Mouse (Mus musculus) hindbrain, embryonic 10.5 days (tissue): ENCODE data around the gene Tcf7l1. TPM values are rescaled to one million over a fixed set of nuclear protein-coding genes. Genes with fewer than 3 reads are reported as not detected.

Experiments
- DNase-seq: peaks from one replicate; pipeline ENCODE4 v3.0.0-alpha.2; 2017; ENCODE audit warnings: low spot score
- H3K27ac ChIP-seq: fragments of 300-500 bp; sonication (generic); 2 replicates; pipeline ENCODE4 v1.5.1; 2016; ENCODE audit warnings: mild to moderate bottlenecking, moderate library complexity
- H3K27me3 ChIP-seq: fragments of 300-500 bp; sonication (generic); 2 replicates; pipeline ENCODE4 v1.6.1; 2016; ENCODE audit warnings: mild to moderate bottlenecking; ENCODE audit not compliant: poor library complexity, insufficient read depth, severe bottlenecking
- H3K36me3 ChIP-seq: fragments of 300-500 bp; sonication (generic); 2 replicates; pipeline ENCODE4 v1.6.1; 2016; ENCODE audit warnings: mild to moderate bottlenecking, moderate library complexity
- H3K4me1 ChIP-seq: fragments of 300-500 bp; sonication (generic); replicated peaks from 2 replicates; pipeline ENCODE4 v1.6.1; 2016; ENCODE audit warnings: mild to moderate bottlenecking
- H3K4me3 ChIP-seq: fragments of 300-500 bp; sonication (generic); 2 replicates; pipeline ENCODE4 v1.5.1; 2016; ENCODE audit warnings: mild to moderate bottlenecking, moderate library complexity
- H3K9me3 ChIP-seq: fragments of 300-500 bp; sonication (generic); 2 replicates; pipeline ENCODE4 v1.6.1; 2016; ENCODE audit warnings: mild to moderate bottlenecking, moderate library complexity
- WGBS: fragments of 180-500 bp; shearing (Covaris S2); methylation state at CpG from one replicate; pipeline ENCODE4 v1.1.7; 2016; 5-methylcytosine and 5-hydroxymethylcytosine counted together
- polyA plus RNA-seq: library from polyadenylated mRNA; unstranded; fragments of >200 nt; fragmentation: Nextera tagmentation; extraction: Ambion mirVana; gene quantifications from 2 replicates; pipeline ENCODE4 v1.2.1, GENCODE M21; 2016

The Tcf7l1 gene
- polyA plus RNA-seq, 1 experiment from 2014 or later = 23.7 TPM

DNA sequence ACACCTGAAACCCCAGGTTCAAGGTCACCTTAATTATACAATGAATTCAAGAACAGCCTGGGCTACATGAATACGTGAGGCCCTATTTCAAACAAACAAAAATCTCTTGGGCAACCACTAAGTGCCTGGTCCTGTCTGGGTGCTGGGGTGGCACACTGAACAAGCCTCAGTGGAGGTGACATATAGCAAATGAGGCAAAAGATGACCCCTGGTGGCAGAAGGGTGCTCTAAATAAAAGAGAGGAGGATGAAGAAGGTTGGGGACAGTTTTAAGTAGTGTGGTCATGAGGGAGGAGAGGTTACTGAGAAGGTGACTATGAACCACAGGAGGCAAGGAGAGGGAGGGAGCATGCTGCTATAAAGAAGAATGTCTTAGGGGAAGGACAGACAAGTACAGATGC lies 37.8 kb downstream of the Tcf7l1 start:
- DNase-seq = no peak
- Histone ChIP-seq H3K4me3 (no peak overlapping the region), H3K36me3 (0 out of 2 replicates have a peak, but pooled peaks cover 5% of the 10 kb centered on the region), H3K27me3 (no peaks in the 10 kb centered on the region), H3K4me1 (peaks cover 78% of the 10 kb centered on the region), H3K9me3 (no peaks in the 10 kb centered on the region), H3K27ac (no peak overlapping the region)
- WGBS = 84% methylated on average over 1 of the region's 1 CpGs

DNA sequence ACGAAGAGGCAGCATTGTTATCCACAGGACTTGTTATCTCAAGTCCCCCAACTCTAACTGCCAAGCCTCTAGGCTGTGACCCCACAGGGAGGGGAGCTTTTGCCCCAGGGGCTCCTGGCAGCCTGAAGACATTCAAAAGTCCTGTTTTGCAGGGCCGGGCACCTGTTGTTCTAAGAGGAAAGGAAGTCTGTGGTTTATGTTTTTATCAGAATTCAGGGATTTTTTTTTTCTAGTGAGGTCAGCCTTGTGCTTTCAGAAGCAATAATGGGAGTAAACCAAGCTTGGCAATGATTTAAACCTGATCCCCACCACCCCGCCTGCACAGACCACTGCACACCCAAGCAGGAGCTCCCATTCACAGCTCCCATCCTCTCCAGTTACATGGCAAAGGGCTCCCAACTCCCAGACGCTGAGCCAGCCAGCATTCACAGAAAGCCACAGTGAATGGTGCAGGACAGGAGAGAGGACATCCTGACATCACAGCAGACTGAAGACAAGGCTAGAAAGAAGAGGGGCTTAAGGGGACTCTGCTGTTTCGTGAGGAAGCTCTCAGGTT lies 40.1 kb downstream of the Tcf7l1 start:
- 10% methylated on average over 5 of the region's 5 CpGs for WGBS
- Histone ChIP-seq H3K27ac (peak overlapping the region; percentile 80), H3K36me3 (0 out of 2 replicates have a peak, but pooled peaks cover 5% of the 10 kb centered on the region), H3K4me3 (0 out of 2 replicates have a peak overlapping the region, but pooled peaks have one; percentile 11), H3K9me3 (no peaks in the 10 kb centered on the region), H3K4me1 (peaks cover 63% of the 10 kb centered on the region), H3K27me3 (no peaks in the 10 kb centered on the region)
- DNase-seq = no peak

DNA sequence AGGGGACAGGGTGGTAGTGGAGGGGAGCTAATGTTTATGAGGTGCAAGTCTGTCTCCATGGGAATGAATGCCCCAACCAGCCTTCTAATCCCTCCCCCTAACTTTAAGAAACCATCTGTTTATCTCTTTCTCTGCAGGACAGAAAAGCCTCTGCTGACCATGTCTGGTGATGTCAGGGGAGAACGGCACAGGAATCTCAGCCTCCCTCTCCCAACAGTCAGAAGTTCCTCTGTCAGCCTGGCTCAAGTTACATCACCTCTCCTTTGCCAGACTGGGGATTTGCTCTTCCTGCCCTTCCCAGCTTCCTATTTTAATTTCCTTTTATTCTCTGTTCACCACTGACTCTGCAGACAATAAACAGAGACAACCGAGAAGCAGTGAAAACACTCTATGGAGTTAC lies 40.6 kb downstream of the Tcf7l1 start:
- Histone ChIP-seq H3K27me3 (no peaks in the 10 kb centered on the region), H3K4me3 (0 out of 2 replicates have a peak overlapping the region, but pooled peaks have one; percentile 11), H3K4me1 (peaks cover 63% of the 10 kb centered on the region), H3K9me3 (no peaks in the 10 kb centered on the region), H3K27ac (peak overlapping the region; percentile 80), H3K36me3 (0 out of 2 replicates have a peak, but pooled peaks cover 4% of the 10 kb centered on the region)
- 2% methylated on average over 2 of the region's 2 CpGs for WGBS
- DNase-seq = no peak

DNA sequence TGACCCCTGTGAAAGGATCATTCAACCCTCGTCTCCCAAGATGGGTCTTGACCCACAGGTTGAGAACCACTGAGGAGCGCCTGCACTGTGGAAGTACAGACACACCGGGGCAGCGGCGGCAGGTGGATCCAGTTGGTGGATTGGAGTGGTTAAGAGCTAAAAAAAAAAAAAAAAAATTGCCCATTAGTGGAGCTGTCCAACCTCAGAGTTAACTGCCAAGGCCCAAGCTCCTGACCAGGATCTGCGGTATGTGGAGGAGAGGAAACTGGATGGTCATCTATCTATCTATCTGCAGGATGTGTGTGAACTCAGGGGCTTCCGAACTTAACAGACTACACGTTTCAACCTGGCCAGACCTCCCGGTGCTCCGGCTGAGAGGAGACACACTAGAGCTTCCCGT lies 41.2 kb downstream of the Tcf7l1 start:
- WGBS = 76% methylated on average over 11 of the region's 11 CpGs
- Histone ChIP-seq H3K27ac (0 out of 2 replicates have a peak overlapping the region, but pooled peaks have one; percentile 80), H3K36me3 (no peaks in the 10 kb centered on the region), H3K4me1 (peaks cover 61% of the 10 kb centered on the region), H3K4me3 (no peak overlapping the region), H3K9me3 (no peaks in the 10 kb centered on the region), H3K27me3 (no peaks in the 10 kb centered on the region)
- no peak for DNase-seq

DNA sequence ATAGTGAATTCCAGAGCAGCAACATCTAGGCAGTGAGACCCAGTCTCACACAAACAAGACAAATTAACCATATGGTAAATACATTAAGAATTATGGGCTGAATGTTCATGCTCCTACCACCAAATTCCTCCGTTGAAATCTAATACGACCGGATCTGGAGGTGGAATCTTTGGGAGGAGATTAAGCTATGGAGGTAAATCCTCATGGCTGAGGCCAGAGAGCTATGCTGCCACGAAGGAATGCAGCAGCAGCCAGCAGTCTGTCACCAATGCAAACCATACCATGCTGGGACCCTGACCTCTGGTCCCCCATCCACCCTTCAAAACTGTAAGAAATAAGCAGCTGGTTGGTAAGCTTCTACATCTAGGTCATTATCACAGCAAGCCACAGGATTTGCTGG lies 41.9 kb downstream of the Tcf7l1 start:
- no peaks in the 10 kb centered on the region for H3K36me3 ChIP-seq
- 63% methylated on average over 4 of the region's 4 CpGs for WGBS
- H3K27ac ChIP-seq = no peak overlapping the region
- no peaks in the 10 kb centered on the region for H3K27me3 ChIP-seq
- peaks cover 55% of the 10 kb centered on the region for H3K4me1 ChIP-seq
- no peaks in the 10 kb centered on the region for H3K9me3 ChIP-seq
- H3K4me3 ChIP-seq = no peak overlapping the region
- DNase-seq = no peak

DNA sequence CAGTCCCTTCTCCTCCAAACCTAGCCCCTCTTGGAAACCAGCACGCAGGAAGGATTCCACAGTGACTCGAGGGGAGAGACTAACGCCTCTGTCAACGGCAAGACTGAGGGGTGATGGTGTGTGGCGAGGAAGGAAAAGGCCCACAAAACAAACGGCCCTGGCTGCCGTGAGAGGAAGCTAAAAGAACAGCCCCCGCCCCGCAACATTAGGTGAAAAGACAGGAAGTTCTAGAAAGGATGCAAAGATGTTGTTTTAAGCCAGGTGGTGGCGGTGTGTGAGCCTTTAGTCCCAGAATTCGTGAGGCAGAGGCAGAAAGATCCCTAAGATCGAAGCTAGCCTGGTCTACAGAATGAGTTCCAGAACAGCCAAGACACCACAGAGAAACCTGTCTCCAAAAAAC lies 43.3 kb downstream of the Tcf7l1 start:
- DNase-seq = no peak
- 72% methylated on average over 12 of the region's 12 CpGs for WGBS
- Histone ChIP-seq H3K27ac (no peak overlapping the region), H3K36me3 (no peaks in the 10 kb centered on the region), H3K4me1 (peaks cover 57% of the 10 kb centered on the region), H3K4me3 (no peak overlapping the region), H3K27me3 (no peaks in the 10 kb centered on the region), H3K9me3 (no peaks in the 10 kb centered on the region)

DNA sequence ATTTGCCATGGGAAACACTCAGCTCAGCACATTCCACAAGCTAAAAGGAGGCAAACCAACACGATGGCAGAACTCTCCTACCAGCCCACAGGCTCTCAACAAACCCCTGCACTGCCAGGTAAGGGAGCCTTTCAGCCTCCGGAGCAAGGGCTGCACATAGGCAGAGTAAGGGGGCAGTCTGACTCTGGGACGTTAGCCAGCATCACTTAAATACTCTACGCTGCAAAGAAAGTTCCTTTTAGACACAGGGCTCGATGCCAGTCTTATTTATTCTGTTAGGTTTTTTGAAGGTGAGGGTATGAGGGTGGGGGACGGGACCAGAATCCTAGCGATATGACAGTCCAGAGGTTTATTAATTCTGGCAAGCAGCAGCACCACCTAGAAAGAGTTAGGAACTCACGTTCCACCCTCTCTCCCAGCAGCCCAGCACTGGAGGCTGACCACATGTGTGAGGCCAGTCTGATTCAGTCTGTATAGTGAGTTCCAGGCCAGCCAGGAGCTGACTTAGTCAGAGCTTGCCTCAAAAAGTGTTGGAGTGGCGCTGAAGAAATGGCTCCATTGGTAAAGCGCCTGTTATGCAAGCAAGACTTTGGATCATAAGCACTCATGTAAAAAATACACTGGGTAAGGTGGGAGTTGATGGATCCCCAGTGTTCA lies 44.8 kb downstream of the Tcf7l1 start:
- no peak for DNase-seq
- Histone ChIP-seq H3K4me3 (no peak overlapping the region), H3K36me3 (0 out of 2 replicates have a peak, but pooled peaks cover under 1% of the 10 kb centered on the region), H3K27me3 (no peaks in the 10 kb centered on the region), H3K27ac (no peak overlapping the region), H3K9me3 (no peaks in the 10 kb centered on the region), H3K4me1 (peaks cover 50% of the 10 kb centered on the region)
- WGBS = 84% methylated on average over 10 of the region's 10 CpGs

DNA sequence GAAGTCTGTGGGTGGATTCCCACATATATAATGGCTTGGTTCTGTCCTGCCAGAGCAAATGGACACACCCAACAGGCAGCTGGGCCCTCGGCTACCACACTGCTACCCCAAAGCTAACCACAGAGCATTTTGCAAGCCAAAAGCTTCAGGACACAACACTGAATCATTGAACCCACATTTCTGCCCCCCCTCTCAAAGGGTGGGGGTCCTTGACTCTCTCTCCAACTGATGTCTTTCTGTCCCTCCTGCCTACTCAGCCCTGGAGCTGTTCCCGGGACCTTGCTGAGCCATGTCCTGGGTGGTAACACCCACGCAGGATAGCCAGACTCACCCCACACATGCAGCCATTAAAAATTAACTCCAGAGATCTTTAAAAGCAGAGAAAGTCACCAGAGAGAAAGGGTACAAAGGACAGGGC lies 45.4 kb downstream of the Tcf7l1 start:
- H3K9me3 ChIP-seq = no peaks in the 10 kb centered on the region
- H3K4me3 ChIP-seq = no peak overlapping the region
- H3K27ac ChIP-seq = no peak overlapping the region
- WGBS = 76% methylated on average over 3 of the region's 3 CpGs
- peaks cover 44% of the 10 kb centered on the region for H3K4me1 ChIP-seq
- DNase-seq = no peak
- H3K27me3 ChIP-seq = no peaks in the 10 kb centered on the region
- peaks cover 7% of the 10 kb centered on the region; the same call in 1 of the 2 replicates for H3K36me3 ChIP-seq

DNA sequence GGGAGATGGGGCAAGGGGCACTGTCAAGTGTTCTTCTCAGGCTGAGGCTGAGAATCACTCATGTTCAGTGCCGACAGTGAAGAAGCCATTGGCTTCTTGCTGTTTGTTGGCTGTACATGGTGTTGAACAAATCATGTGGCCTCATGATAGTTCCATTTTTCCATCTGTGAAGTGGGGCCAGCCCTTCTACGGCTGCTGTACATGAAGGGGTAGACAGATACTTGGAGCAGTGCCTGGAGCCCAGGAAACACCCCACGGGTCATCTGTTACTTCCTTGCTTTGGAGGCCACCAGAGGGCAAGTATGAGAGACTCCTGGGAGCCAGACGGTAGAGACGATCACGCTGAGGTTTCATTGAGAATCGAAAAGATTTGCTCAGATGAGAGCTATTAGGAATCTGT lies 46.7 kb downstream of the Tcf7l1 start:
- peaks cover 13% of the 10 kb centered on the region; the same call in 1 of the 2 replicates for H3K36me3 ChIP-seq
- no peak for DNase-seq
- no peak overlapping the region for H3K4me3 ChIP-seq
- peaks cover 33% of the 10 kb centered on the region for H3K4me1 ChIP-seq
- H3K27me3 ChIP-seq = no peaks in the 10 kb centered on the region
- WGBS = 90% methylated on average over 7 of the region's 7 CpGs
- H3K27ac ChIP-seq = no peak overlapping the region
- no peaks in the 10 kb centered on the region for H3K9me3 ChIP-seq

DNA sequence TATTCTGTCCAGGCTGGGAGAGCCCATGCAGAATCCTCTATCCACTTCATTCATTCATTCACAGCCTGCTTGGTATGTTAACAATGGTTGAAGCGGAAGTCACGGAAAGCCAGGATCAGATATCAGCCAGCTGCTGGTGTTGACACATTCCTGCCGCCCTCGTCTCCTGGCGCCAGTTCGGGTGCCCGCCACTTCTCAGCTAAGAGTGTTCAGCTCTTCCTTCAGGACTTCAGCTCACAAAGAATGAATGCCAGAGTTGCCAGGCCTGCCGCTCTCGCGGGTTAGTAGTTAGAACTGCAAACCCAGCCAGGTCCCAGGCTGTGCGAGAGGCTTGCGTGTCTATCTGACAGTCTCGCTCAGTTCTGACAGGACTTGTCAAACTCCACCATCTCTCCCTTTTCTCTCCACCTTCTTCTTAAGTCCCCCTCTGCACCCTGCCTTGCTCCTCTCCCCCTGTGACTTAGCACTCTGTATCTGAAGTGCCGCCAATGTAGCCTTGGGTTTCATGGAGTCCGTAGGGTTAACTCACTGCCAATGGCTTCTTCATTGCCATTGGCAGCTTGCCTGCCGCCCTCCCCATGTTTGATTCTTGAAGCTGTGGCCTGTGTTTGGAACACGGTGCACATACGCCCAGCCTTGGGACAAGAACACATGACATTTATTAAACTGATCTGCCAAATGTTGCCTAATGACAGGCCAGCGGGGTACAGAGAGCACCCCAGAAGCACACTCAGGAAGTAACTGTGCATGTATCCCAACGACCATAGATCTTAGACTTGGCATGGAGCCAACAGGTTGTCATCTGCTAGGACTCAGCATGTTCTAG lies 48.2 kb downstream of the Tcf7l1 start:
- Histone ChIP-seq H3K36me3 (peaks cover 13% of the 10 kb centered on the region), H3K27me3 (no peaks in the 10 kb centered on the region), H3K9me3 (no peaks in the 10 kb centered on the region), H3K4me1 (peaks cover 35% of the 10 kb centered on the region), H3K27ac (no peak overlapping the region; the same call in 1 of the 2 replicates), H3K4me3 (no peak overlapping the region)
- WGBS = 69% methylated on average over 20 of the region's 20 CpGs
- DNase-seq = peak; percentile 45

DNA sequence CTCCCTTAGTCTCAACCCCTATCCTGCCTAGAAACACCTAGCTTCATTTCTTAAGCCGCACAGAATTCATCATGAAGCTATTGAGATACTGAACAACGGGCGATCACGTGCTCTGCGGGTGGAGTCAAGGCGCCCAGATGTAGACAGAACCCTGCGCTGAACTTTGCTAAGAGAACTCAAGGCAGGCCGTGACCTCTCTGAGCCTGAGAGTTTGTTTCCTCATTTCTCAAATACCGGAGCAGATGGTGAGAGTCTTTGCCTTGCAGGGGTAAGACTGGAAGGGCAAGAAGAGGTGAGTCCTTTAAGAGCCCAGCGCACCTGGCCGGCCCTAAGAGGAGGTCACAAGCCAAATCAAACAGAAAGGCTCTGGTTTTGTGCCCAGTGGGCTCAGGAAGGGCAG lies 52.2 kb downstream of the Tcf7l1 start:
- Histone ChIP-seq H3K4me1 (peaks cover 43% of the 10 kb centered on the region), H3K27ac (no peak overlapping the region), H3K27me3 (no peaks in the 10 kb centered on the region), H3K4me3 (no peak overlapping the region), H3K9me3 (no peaks in the 10 kb centered on the region), H3K36me3 (peaks cover 22% of the 10 kb centered on the region)
- no peak for DNase-seq
- 81% methylated on average over 11 of the region's 11 CpGs for WGBS

DNA sequence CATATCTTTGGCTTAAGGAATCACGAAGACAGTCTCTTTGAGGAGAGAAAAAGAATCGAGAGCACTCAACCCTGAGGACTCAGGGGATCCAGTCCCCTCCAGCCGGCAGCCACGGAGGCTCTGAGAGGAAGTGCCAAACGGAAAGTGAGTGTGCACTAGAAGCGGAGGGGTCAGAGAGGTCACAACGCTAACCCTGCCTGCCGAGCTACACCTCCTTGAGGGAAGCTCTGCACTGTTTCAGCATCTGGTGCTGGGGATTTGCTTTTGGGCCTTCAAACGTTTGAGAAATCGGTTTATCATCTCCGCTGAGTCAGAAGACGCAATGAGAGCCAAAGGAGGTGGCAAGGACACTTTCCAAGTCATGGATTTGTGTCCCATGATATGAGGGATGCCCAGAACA lies 53.8 kb downstream of the Tcf7l1 start:
- 34% methylated on average over 12 of the region's 12 CpGs for WGBS
- Histone ChIP-seq H3K4me1 (peaks cover 48% of the 10 kb centered on the region), H3K27ac (peak overlapping the region; percentile 70), H3K4me3 (no peak overlapping the region), H3K9me3 (no peaks in the 10 kb centered on the region), H3K36me3 (peaks cover 22% of the 10 kb centered on the region), H3K27me3 (no peaks in the 10 kb centered on the region)
- peak; percentile 38 for DNase-seq

DNA sequence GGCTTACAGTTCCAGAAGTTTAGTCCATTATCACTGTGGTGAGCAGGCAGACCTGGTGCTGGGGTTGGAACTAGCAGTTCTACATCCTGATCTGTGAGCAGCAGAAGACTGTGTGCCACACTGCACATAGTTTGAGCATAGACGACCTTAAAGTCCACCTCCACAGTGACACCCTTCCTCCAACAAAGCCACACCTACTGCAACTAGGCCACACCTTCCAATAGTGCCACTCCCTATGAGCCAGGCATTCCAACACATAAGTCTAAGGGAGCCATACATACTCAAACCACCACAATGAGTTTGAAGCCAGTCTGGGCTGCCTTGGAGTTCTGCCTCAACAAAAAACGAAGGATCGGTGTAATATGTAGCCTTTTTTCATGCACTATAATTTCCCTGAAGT lies 55.7 kb downstream of the Tcf7l1 start:
- WGBS = 93% methylated on average over 3 of the region's 3 CpGs
- H3K27ac ChIP-seq = no peak overlapping the region
- H3K36me3 ChIP-seq = peaks cover 15% of the 10 kb centered on the region
- H3K9me3 ChIP-seq = no peaks in the 10 kb centered on the region
- no peak for DNase-seq
- H3K4me3 ChIP-seq = no peak overlapping the region
- no peaks in the 10 kb centered on the region for H3K27me3 ChIP-seq
- peaks cover 67% of the 10 kb centered on the region for H3K4me1 ChIP-seq
